ENCODE assay signal across 23 mouse cellular contexts in the genomic region with DNA sequence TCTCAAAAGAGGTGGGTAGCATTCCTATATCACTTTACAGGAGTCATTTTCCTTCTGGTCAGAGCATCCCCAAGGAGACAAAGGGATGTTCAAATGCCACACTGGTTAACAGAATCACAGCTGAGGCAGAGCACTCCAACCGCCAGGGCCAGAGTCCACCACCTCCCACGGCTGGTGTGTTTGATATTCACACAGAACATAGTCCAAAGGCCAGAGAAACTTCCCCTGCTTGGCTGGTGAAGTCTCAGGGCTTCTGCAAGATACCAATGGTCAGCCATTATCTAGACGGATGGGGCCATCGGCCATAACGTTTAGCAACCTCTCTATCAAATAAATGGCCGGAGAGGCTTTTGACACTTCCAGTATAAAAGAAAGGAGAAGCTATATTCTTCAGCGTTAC.
DNase-seq lines count a peak whose midpoint lies in the region; ATAC-seq lines count a peak whose summit lies in the region.
"Had no signal": no experiment of that assay in that cellular context is flagged by ENCODE, and none has a peak within 500 bp of the region (broad histone marks: within the 10 kb centered on the region; RNA-seq: fewer than 3 reads in every experiment).

No protein-coding gene starts in this region.

- no peak overlapping the region for H3K4me2 ChIP-seq in kidney, embryonic 14.5 days (replicated peaks; ENCODE audit: low read depth, low read length)
- no peak overlapping the region for H3K4me2 ChIP-seq in liver, embryonic 16.5 days (ENCODE audit: low read depth, low read length)
- H3K4me2 ChIP-seq: forebrain, embryonic 13.5 days; heart, embryonic 12.5 days; hindbrain, embryonic 15.5 days; limb, embryonic 12.5 days; midbrain, embryonic 13.5 days; neural tube, embryonic 13.5 days; stomach, embryonic 15.5 days had no signal

- no peaks in the 10 kb centered on the region for H3K36me3 ChIP-seq in kidney, embryonic 14.5 days (ENCODE audit: control insufficient read depth, insufficient read depth, low read length)
- no peaks in the 10 kb centered on the region for H3K36me3 ChIP-seq in liver, embryonic 16.5 days (ENCODE audit: control insufficient read depth, insufficient read depth)
- H3K36me3 ChIP-seq: heart, embryonic 12.5 days; hindbrain, embryonic 15.5 days; limb, embryonic 12.5 days; midbrain, embryonic 13.5 days; neural tube, embryonic 13.5 days; stomach, embryonic 15.5 days had no signal

- peak; percentile 40 for DNase-seq in kidney, adult 18-20 months
- peak; percentile 87 for DNase-seq in kidney, adult 9 months
- DNase-seq in kidney, postnatal 25 days = peak; percentile 50 to 64
- DNase-seq in left cerebral cortex, postnatal 10 days (ENCODE audit: extremely low spot score in 1 of 2, low spot score in 2 of 2) = no peak
- no peak for DNase-seq in urinary bladder, postnatal 10 days (ENCODE audit: low spot score)
- DNase-seq: adrenal gland, postnatal 14 days; cerebellum, adult 11 months; cerebellum, adult 9-10 months; cerebellum, postnatal 36 days; gastrocnemius, postnatal 14 days; lung, adult 2 months; lung, postnatal 10 days had no signal

- H3K27ac ChIP-seq in kidney, embryonic 14.5 days (ENCODE audit: low read depth, low read length) = no peak overlapping the region
- no peak overlapping the region for H3K27ac ChIP-seq in liver, embryonic 16.5 days (ENCODE audit: low read length)
- H3K27ac ChIP-seq: forebrain, embryonic 13.5 days; hindbrain, embryonic 15.5 days; limb, embryonic 12.5 days; macrophage; midbrain, embryonic 13.5 days; neural tube, embryonic 13.5 days; stomach, embryonic 15.5 days had no signal

- no peak overlapping the region for H3K4me3 ChIP-seq in kidney, embryonic 14.5 days (ENCODE audit: low read length)
- H3K4me3 ChIP-seq in liver, embryonic 16.5 days (ENCODE audit: low read depth, low read length) = no peak overlapping the region
- H3K4me3 ChIP-seq: forebrain, embryonic 13.5 days; heart, embryonic 12.5 days; hindbrain, embryonic 15.5 days; limb, embryonic 12.5 days; midbrain, embryonic 13.5 days; neural tube, embryonic 13.5 days; stomach, embryonic 15.5 days had no signal

- H3K27me3 ChIP-seq in kidney, embryonic 14.5 days (ENCODE audit: control insufficient read depth, insufficient read depth, low read length) = no peaks in the 10 kb centered on the region
- H3K27me3 ChIP-seq in liver, embryonic 16.5 days (ENCODE audit: control insufficient read depth, insufficient read depth, low read depth, low read length) = no peaks in the 10 kb centered on the region
- H3K27me3 ChIP-seq: forebrain, embryonic 13.5 days; heart, embryonic 12.5 days; hindbrain, embryonic 15.5 days; limb, embryonic 12.5 days; midbrain, embryonic 13.5 days; neural tube, embryonic 13.5 days; stomach, embryonic 15.5 days had no signal

- intact Hi-C loops in left cerebral cortex, postnatal 10 days (cut with DNase I) = no loop called here

- H3K4me1 ChIP-seq in kidney, embryonic 14.5 days (ENCODE audit: control insufficient read depth, insufficient read depth, low read length) = no peaks in the 10 kb centered on the region
- no peaks in the 10 kb centered on the region; the same call in 1 of the 2 replicates for H3K4me1 ChIP-seq in liver, embryonic 16.5 days (ENCODE audit: control insufficient read depth, low read depth, low read length)
- H3K4me1 ChIP-seq: forebrain, embryonic 13.5 days; heart, embryonic 12.5 days; hindbrain, embryonic 15.5 days; limb, embryonic 12.5 days; midbrain, embryonic 13.5 days; neural tube, embryonic 13.5 days; stomach, embryonic 15.5 days had no signal

- WGBS in kidney, embryonic 14.5 days = 76% methylated on average over 7 of the region's 7 CpGs
- WGBS in liver, embryonic 16.5 days (ENCODE audit: insufficient replicate concordance) = 49% methylated on average over 7 of the region's 7 CpGs

- no peaks in the 10 kb centered on the region for H3K9me3 ChIP-seq in kidney, embryonic 14.5 days (ENCODE audit: control insufficient read depth, low read length)
- H3K9me3 ChIP-seq in liver, embryonic 16.5 days (replicated peaks; ENCODE audit: control insufficient read depth, low read length) = no peaks in the 10 kb centered on the region
- H3K9me3 ChIP-seq: forebrain, embryonic 13.5 days; heart, embryonic 12.5 days; hindbrain, embryonic 15.5 days; limb, embryonic 12.5 days; midbrain, embryonic 13.5 days; neural tube, embryonic 13.5 days; stomach, embryonic 15.5 days had no signal

- ATAC-seq in kidney, embryonic 14.5 days (ENCODE audit: low FRiP score, low TSS enrichment) = no peak
- peak; percentile 63 for ATAC-seq in liver, embryonic 16.5 days (ENCODE audit: low read depth)
- ATAC-seq: CD4-positive, CD25-positive, alpha-beta regulatory T cell, adult 4 months; forebrain, embryonic 13.5 days; midbrain, embryonic 13.5 days had no signal

- no peak overlapping the region for H3K9ac ChIP-seq in kidney, embryonic 14.5 days (ENCODE audit: low read depth, low read length)
- H3K9ac ChIP-seq in liver, embryonic 16.5 days (ENCODE audit: low read depth, low read length) = no peak overlapping the region
- H3K9ac ChIP-seq: forebrain, embryonic 13.5 days; heart, embryonic 12.5 days; hindbrain, embryonic 15.5 days; limb, embryonic 12.5 days; midbrain, embryonic 13.5 days; neural tube, embryonic 13.5 days; stomach, embryonic 15.5 days had no signal

Comparison
In these comparisons a context has a peak if more than half of its experiments do, and no peak if none do; other contexts are left out.
1. DNase-seq: peak in kidney, adult 18-20 months (single experiment), kidney, adult 9 months (single experiment) and kidney, postnatal 25 days (2 of 2); none in left cerebral cortex, postnatal 10 days (0 of 2) and urinary bladder, postnatal 10 days (single experiment).